Mouse (Mus musculus): ENCODE results near the gene Rec114. TPM values are rescaled to one million over a fixed set of nuclear protein-coding genes. Genes with fewer than 3 reads are reported as not detected.
A peak's percentile ranks its signal among the peaks of the same experiment; 100 is the strongest.

Rec114 gene
- total and polyA plus RNA-seq, 3 experiments: 111 to 135 TPM; not detected in 1

GRCm38 (mm10) chr9:58659331-58659730 is 84.4 kb downstream of the Rec114 start:
- Histone ChIP-seq H3K79me2 (ENCODE audit: control insufficient read depth, insufficient read depth, low read length, poor library complexity) (no peaks in the 10 kb centered on the region), H3K27me3 (ENCODE audit: control insufficient read depth in 1 of 2, insufficient read depth in 2 of 2, low read length in 2 of 2) (no peaks in the 10 kb centered on the region), H3K9ac (ENCODE audit: control insufficient read depth, low read depth, low read length, poor library complexity, severe bottlenecking) (no peak overlapping the region), H3K9me3 (replicated peaks; ENCODE audit: insufficient read depth, low read length) (no peaks in the 10 kb centered on the region), H3K27ac (ENCODE audit: control insufficient read depth, low read depth, low read length) (peak overlapping the region; percentile 86), H3K36me3 (ENCODE audit: control insufficient read depth in 1 of 2, insufficient read depth in 2 of 2, low read length in 2 of 2) (peaks cover 14 to 51% of the 10 kb centered on the region in 2 experiments), H3K4me1 (ENCODE audit: control insufficient read depth in 1 of 2, insufficient read depth in 2 of 2, low read length in 2 of 2) (peaks cover 43 to 52% of the 10 kb centered on the region in 2 experiments), H3K4me3 (ENCODE audit: control insufficient read depth in 1 of 2, insufficient read depth in 1 of 2, low read depth in 2 of 2, low read length in 2 of 2) (no peak overlapping the region)
- peak in 2 of 3 experiments; percentile 8 to 14; a peak in 1 of 6 replicates for TF ChIP-seq CTCF (IDR thresholded peaks at IDR 0.05 in 2 of 3, conservative IDR thresholded peaks at IDR 0.05 in 1 of 3; ENCODE audit: control insufficient read depth in 1 of 3, insufficient read depth in 1 of 3, low read depth in 2 of 3, low read length in 3 of 3, poor library complexity in 1 of 3, severe bottlenecking in 1 of 3)
- TF ChIP-seq SIN3A (IDR thresholded peaks at IDR 0.05; ENCODE audit: low read length): no peak
- TF ChIP-seq ELF1 (IDR thresholded peaks at IDR 0.05; ENCODE audit: low read depth, low read length): no peak
- no peak for DNase-seq (ENCODE audit: low read depth, low spot score)

- H3K36me3 ChIP-seq (ENCODE audit: control insufficient read depth in 1 of 2, insufficient read depth in 2 of 2, low read length in 2 of 2): peaks cover 15 to 51% of the 10 kb centered on the region in 2 experiments
- no peak overlapping the region for H3K9ac ChIP-seq (ENCODE audit: control insufficient read depth, low read depth, low read length, poor library complexity, severe bottlenecking)
- H3K27ac ChIP-seq (ENCODE audit: control insufficient read depth, low read depth, low read length): peak overlapping the region; percentile 86
- H3K9me3 ChIP-seq (replicated peaks; ENCODE audit: insufficient read depth, low read length): no peaks in the 10 kb centered on the region
- no peak overlapping the region for H3K4me3 ChIP-seq (ENCODE audit: control insufficient read depth in 1 of 2, insufficient read depth in 1 of 2, low read depth in 2 of 2, low read length in 2 of 2)
- H3K79me2 ChIP-seq (ENCODE audit: control insufficient read depth, insufficient read depth, low read length, poor library complexity): no peaks in the 10 kb centered on the region
- H3K4me1 ChIP-seq (ENCODE audit: control insufficient read depth in 1 of 2, insufficient read depth in 2 of 2, low read length in 2 of 2): peaks cover 43 to 52% of the 10 kb centered on the region in 2 experiments
- peak in 1 of 2 experiments; percentile 29; a peak in 1 of 4 replicates for TF ChIP-seq EP300 (IDR thresholded peaks at IDR 0.05; ENCODE audit: low read depth in 1 of 2, low read length in 2 of 2)
- TF ChIP-seq GATA1 (IDR thresholded peaks at IDR 0.05; ENCODE audit: low read depth, low read length): 0 out of 2 replicates have a peak, but pooled peaks have one; percentile 18
- peak; percentile 85; the same call in 1 of the 2 replicates for TF ChIP-seq JUND (IDR thresholded peaks at IDR 0.05; ENCODE audit: low read depth, low read length)
- TF ChIP-seq MXI1 (IDR thresholded peaks at IDR 0.05; ENCODE audit: low read depth, low read length): no peak
- TF ChIP-seq MYC (IDR thresholded peaks at IDR 0.05; ENCODE audit: low read depth, low read length): no peak
- H3K27me3 ChIP-seq (ENCODE audit: control insufficient read depth in 1 of 2, insufficient read depth in 2 of 2, low read length in 2 of 2): no peaks in the 10 kb centered on the region
- peak; percentile 62 for DNase-seq (ENCODE audit: low read depth, low spot score)
Measured at GRCm38 (mm10) chr9:58658596-58659309, 85.0 kb downstream of the Rec114 start.

- Histone ChIP-seq H3K9ac (ENCODE audit: control insufficient read depth, low read depth, low read length, poor library complexity, severe bottlenecking) (peak overlapping the region; percentile 4; the same call in 1 of the 2 replicates), H3K79me2 (ENCODE audit: control insufficient read depth, insufficient read depth, low read length, poor library complexity) (no peaks in the 10 kb centered on the region), H3K9me3 (replicated peaks; ENCODE audit: insufficient read depth, low read length) (no peaks in the 10 kb centered on the region), H3K4me3 (ENCODE audit: control insufficient read depth in 1 of 2, insufficient read depth in 1 of 2, low read depth in 2 of 2, low read length in 2 of 2) (no peak overlapping the region), H3K27ac (ENCODE audit: control insufficient read depth, low read depth, low read length) (peak overlapping the region; percentile 96), H3K27me3 (ENCODE audit: control insufficient read depth in 1 of 2, insufficient read depth in 2 of 2, low read length in 2 of 2) (no peaks in the 10 kb centered on the region), H3K4me1 (ENCODE audit: control insufficient read depth in 1 of 2, insufficient read depth in 2 of 2, low read length in 2 of 2) (peaks cover 41 to 51% of the 10 kb centered on the region in 2 experiments), H3K36me3 (ENCODE audit: control insufficient read depth in 1 of 2, insufficient read depth in 2 of 2, low read length in 2 of 2) (peaks cover 13 to 49% of the 10 kb centered on the region in 2 experiments)
- peak; percentile 92 for DNase-seq (ENCODE audit: low read depth, low spot score)
- TF ChIP-seq SMC3 (IDR thresholded peaks at IDR 0.05; ENCODE audit: low read depth, low read length) (no peak), MAZ (IDR thresholded peaks at IDR 0.05; ENCODE audit: low read depth, low read length) (peak; percentile 91), KAT2A (conservative IDR thresholded peaks at IDR 0.05; ENCODE audit: low read depth, low read length) (no peak; the same call in 1 of the 2 replicates), MAX (IDR thresholded peaks at IDR 0.05; ENCODE audit: low read length) (peak; percentile 96), CHD2 (IDR thresholded peaks at IDR 0.05; ENCODE audit: low read length) (peak; percentile 57; the same call in 1 of the 2 replicates), JUND (IDR thresholded peaks at IDR 0.05; ENCODE audit: low read depth, low read length) (no peak), MXI1 (IDR thresholded peaks at IDR 0.05; ENCODE audit: low read depth, low read length) (peak; percentile 97), CHD1 (IDR thresholded peaks at IDR 0.05; ENCODE audit: low read depth, low read length) (no peak), GABPA (IDR thresholded peaks at IDR 0.05; ENCODE audit: low read depth, low read length) (no peak), TAL1 (IDR thresholded peaks at IDR 0.05; ENCODE audit: low read length) (peak; percentile 100), E2F4 (IDR thresholded peaks at IDR 0.05; ENCODE audit: borderline replicate concordance, low read depth, low read length) (no peak), NELFE (IDR thresholded peaks at IDR 0.05; ENCODE audit: low read depth, low read length) (no peak), POLR2AphosphoS2 (IDR thresholded peaks at IDR 0.05; ENCODE audit: low read length) (peak; percentile 75; the same call in 1 of the 2 replicates), ZKSCAN1 (IDR thresholded peaks at IDR 0.05; ENCODE audit: low read depth, low read length) (no peak), CTCF (IDR thresholded peaks at IDR 0.05 in 2 of 3, conservative IDR thresholded peaks at IDR 0.05 in 1 of 3; ENCODE audit: control insufficient read depth in 1 of 3, insufficient read depth in 1 of 3, low read depth in 2 of 3, low read length in 3 of 3, poor library complexity in 1 of 3, severe bottlenecking in 1 of 3) (no peak), RAD21 (IDR thresholded peaks at IDR 0.05; ENCODE audit: low read depth, low read length) (no peak), MAFK (IDR thresholded peaks at IDR 0.05; ENCODE audit: borderline replicate concordance, low read depth, low read length) (peak; percentile 80; the same call in 1 of the 2 replicates), GATA1 (IDR thresholded peaks at IDR 0.05; ENCODE audit: low read depth, low read length) (peak; percentile 99), ELF1 (IDR thresholded peaks at IDR 0.05; ENCODE audit: low read depth, low read length) (0 out of 2 replicates have a peak, but pooled peaks have one; percentile 19), EP300 (IDR thresholded peaks at IDR 0.05; ENCODE audit: low read depth in 1 of 2, low read length in 2 of 2) (peak; percentile 99 to 100)
Measured at GRCm38 (mm10) chr9:58657735-58658512, 85.8 kb downstream of the Rec114 start.

Measured in MEL (cell line).